Mouse (Mus musculus) heart, adult 2 months (tissue): ENCODE data around the gene Trim44. TPM values are rescaled to one million over a fixed set of nuclear protein-coding genes. Genes with fewer than 3 reads are reported as not detected.

ENCODE experiments used
- DNase-seq, 2 experiments: peaks; one replicate each; pipeline ENCODE4 v3.0.0; 2021
- H3K27ac ChIP-seq: fragments of 200-600 bp; 2 replicates; pipeline ENCODE4 v1.8.1; 2022
- H3K27me3 ChIP-seq: fragments of 200-500 bp; 2 replicates; pipeline ENCODE4 v1.6.1; 2012; ENCODE audit warnings: mild to moderate bottlenecking, low read length, inconsistent platforms, mixed read lengths; ENCODE audit not compliant: control insufficient read depth, insufficient read depth
- H3K36me3 ChIP-seq: fragments of 200-500 bp; 2 replicates; pipeline ENCODE4 v1.6.1; 2012; ENCODE audit warnings: low read length, inconsistent platforms; ENCODE audit not compliant: control insufficient read depth, insufficient read depth
- H3K4me1 ChIP-seq: fragments of 200-500 bp; 2 replicates; pipeline ENCODE4 v1.6.1; 2011; ENCODE audit warnings: low read length; ENCODE audit not compliant: control insufficient read depth, insufficient read depth
- H3K4me3 ChIP-seq: fragments of 200-600 bp; 2 replicates; pipeline ENCODE4 v1.8.1; 2022
- H3K79me2 ChIP-seq: fragments of 200-500 bp; replicated peaks from 2 replicates; pipeline ENCODE4 v1.6.1; 2012; ENCODE audit warnings: mild to moderate bottlenecking, inconsistent platforms, low read length, moderate library complexity, mixed read lengths; ENCODE audit not compliant: control insufficient read depth, insufficient read depth
- H3K9ac ChIP-seq: fragments of 200-500 bp; 2 replicates; pipeline ENCODE4 v1.6.1; 2012; ENCODE audit warnings: low read depth, mild to moderate bottlenecking, control low read depth, inconsistent platforms, low read length, mixed read lengths
- CTCF ChIP-seq: fragments of 200-600 bp; IDR thresholded peaks from 2 replicates; pipeline ENCODE4 v1.8.1; 2022; ENCODE audit warnings: antibody characterized with exemption, mild to moderate bottlenecking, moderate library complexity
- EP300 ChIP-seq: fragments of 200-500 bp; IDR thresholded peaks from 2 replicates; pipeline ENCODE4 v1.6.1; 2011; ENCODE audit warnings: low read depth, low read length, control low read depth; ENCODE audit not compliant: insufficient read depth
- POLR2A ChIP-seq: fragments of 200-500 bp; IDR thresholded peaks from 2 replicates; pipeline ENCODE4 v1.6.1; 2011; ENCODE audit warnings: mild to moderate bottlenecking, low read depth, low read length, control low read depth; ENCODE audit not compliant: insufficient read depth
- WGBS: fragments of 180-500 bp; shearing (Covaris S2); methylation state at CpG from one replicate; pipeline ENCODE4 v1.1.7; 2018; 5-methylcytosine and 5-hydroxymethylcytosine counted together
- intact Hi-C: fragments of 180-260 bp; cut with DNase I; formaldehyde crosslinking; loops from one replicate; pipeline ENCODE4 v1.15.1; 2025
- polyA plus RNA-seq: library from polyadenylated mRNA; depleted of rRNA; stranded (reverse); fragments of >200 nt; gene quantifications from 2 replicates; pipeline ENCODE4 v1.2.3, GENCODE M21; 2012
- total RNA-seq, 2 experiments: library from RNA; stranded (reverse); gene quantifications; 2 replicates each; pipeline ENCODE4 v1.2.3; 2021

Trim44 gene
- total and polyA plus RNA-seq, 3 experiments: 13.0 to 28.8 (median 27.7) TPM

- no peaks in the 10 kb centered on the region for H3K79me2 ChIP-seq
- DNase-seq: no peak
- no peak for TF ChIP-seq CTCF
- TF ChIP-seq EP300: no peak
- TF ChIP-seq POLR2A: no peak
- H3K27ac ChIP-seq: no peak overlapping the region
- no peaks in the 10 kb centered on the region for H3K36me3 ChIP-seq
- no peak overlapping the region for H3K4me3 ChIP-seq
- H3K4me1 ChIP-seq: no peaks in the 10 kb centered on the region
- 67% methylated on average over 8 of the region's 8 CpGs for WGBS
- no peak overlapping the region for H3K9ac ChIP-seq
- no peaks in the 10 kb centered on the region for H3K27me3 ChIP-seq
- intact Hi-C loops: no loop called here
Observed at GRCm38 (mm10) chr2:102437357-102438030, 29.9 kb upstream of the Trim44 start.

GRCm38 (mm10) chr2:102433879-102434278 is 26.3 kb upstream of the Trim44 start:
- Histone ChIP-seq H3K27me3 (no peaks in the 10 kb centered on the region), H3K9ac (no peak overlapping the region), H3K79me2 (no peaks in the 10 kb centered on the region), H3K36me3 (no peaks in the 10 kb centered on the region), H3K4me3 (no peak overlapping the region), H3K4me1 (no peaks in the 10 kb centered on the region), H3K27ac (no peak overlapping the region)
- DNase-seq: no peak
- no peak for TF ChIP-seq POLR2A
- WGBS: 89% methylated on average over 1 of the region's 1 CpGs
- intact Hi-C loops: no loop called here

DNA sequence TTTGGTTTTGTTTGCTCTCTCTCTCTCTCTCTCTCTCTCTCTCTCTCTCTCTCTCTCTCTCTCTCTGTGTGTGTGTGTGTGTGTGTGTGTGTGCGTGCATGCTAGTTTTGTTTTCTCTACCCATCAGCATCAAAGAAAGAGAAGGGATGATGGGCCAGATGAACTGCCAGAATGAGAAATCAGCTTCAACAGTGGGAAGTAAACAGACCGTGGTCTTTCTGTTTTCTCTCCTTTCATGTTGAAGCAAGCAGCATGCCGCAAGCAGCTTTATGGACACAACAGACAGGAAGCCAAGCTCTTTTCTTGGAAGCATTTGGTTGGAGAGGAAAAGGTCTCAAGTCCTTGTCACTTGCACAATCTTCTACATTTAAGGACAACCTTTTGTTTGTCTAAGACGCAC is 23.5 kb upstream of the Trim44 start:
- H3K9ac ChIP-seq: no peak overlapping the region
- H3K79me2 ChIP-seq: no peaks in the 10 kb centered on the region
- no peak overlapping the region for H3K27ac ChIP-seq
- no peaks in the 10 kb centered on the region for H3K4me1 ChIP-seq
- no peaks in the 10 kb centered on the region for H3K36me3 ChIP-seq
- intact Hi-C loops: no loop called here
- no peak overlapping the region for H3K4me3 ChIP-seq
- 54% methylated on average over 4 of the region's 4 CpGs for WGBS
- TF ChIP-seq POLR2A (no peak), EP300 (no peak), CTCF (no peak)
- DNase-seq: no peak
- no peaks in the 10 kb centered on the region for H3K27me3 ChIP-seq

DNA sequence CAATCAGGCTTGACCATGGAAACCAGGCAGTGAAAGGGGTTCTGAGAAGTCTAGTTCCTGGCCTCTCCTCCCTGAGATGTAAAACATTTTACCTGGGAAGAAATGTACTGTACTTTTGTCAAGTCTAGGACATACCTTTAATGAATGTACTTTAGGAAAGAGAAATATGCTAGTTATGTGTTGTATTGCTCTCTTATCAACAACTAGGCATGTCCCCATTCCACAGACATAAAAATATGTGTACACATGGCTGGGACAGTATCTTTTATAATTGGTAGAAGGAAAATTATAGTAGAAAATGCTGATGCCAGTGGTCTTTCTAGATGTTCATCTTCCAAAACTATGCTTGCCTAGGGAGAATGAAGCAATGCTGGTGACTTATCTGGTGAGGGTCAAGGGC is 20.3 kb upstream of the Trim44 start:
- Histone ChIP-seq H3K9ac (no peak overlapping the region), H3K27ac (no peak overlapping the region), H3K36me3 (no peaks in the 10 kb centered on the region), H3K79me2 (no peaks in the 10 kb centered on the region), H3K27me3 (no peaks in the 10 kb centered on the region), H3K4me3 (no peak overlapping the region), H3K4me1 (no peaks in the 10 kb centered on the region)
- intact Hi-C loops: no loop called here
- TF ChIP-seq POLR2A (no peak), EP300 (no peak), CTCF (no peak)
- no peak for DNase-seq

DNA sequence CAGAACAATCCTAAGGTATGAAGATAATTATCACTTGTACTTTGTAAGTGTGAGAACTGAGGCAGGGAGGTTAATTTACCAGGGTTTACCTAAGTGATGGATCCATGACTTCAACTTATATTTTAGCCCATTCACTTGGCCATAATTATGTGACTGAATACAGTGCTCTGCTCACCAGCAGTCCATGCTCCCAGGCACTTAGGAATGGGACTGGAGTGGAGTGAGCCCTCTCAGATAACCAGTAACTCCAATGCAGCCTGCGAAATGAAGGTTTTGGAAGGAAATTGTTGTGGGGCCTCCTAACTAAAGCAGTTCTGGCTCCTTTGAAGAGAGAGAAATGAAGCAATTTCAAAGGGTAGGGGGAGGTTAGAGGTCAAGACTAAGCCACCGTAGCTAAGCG is 18.8 kb upstream of the Trim44 start:
- TF ChIP-seq POLR2A (no peak), CTCF (no peak), EP300 (no peak)
- 87% methylated on average over 3 of the region's 3 CpGs for WGBS
- Histone ChIP-seq H3K27ac (no peak overlapping the region), H3K9ac (no peak overlapping the region), H3K4me3 (no peak overlapping the region), H3K36me3 (no peaks in the 10 kb centered on the region), H3K4me1 (no peaks in the 10 kb centered on the region), H3K27me3 (no peaks in the 10 kb centered on the region), H3K79me2 (no peaks in the 10 kb centered on the region)
- DNase-seq: no peak
- intact Hi-C loops: no loop called here

DNA sequence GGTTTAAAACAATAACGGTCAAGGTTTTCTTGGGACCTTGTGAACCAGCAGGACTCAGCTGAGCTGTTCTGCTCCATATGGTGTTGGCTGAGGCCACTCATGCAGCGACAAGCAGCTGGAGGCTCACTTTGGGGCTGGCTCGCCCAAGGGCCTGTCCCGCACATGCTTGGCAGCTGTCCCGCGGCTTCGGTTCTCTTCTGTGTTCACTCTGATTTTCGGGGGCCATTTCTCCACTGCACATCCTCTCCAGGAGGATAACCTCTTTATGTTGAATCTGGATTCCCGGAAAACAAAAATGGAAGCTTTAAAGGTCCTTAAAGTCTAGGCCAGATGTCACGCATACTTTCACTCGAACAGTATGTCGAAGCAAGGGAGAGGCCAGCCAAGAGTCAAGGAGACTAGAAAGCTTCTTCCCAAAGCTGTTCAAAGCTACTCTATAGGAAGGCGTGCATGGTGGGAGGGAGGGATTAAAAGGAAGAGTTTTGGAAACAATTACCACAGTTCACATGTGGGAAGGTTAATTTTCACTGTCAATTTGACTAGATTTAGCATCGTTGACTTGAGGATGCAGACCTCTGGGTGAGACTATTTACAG is 8.6 kb upstream of the Trim44 start:
- Histone ChIP-seq H3K27me3 (no peaks in the 10 kb centered on the region), H3K4me1 (no peaks in the 10 kb centered on the region), H3K27ac (no peak overlapping the region), H3K9ac (no peak overlapping the region), H3K79me2 (no peaks in the 10 kb centered on the region), H3K4me3 (no peak overlapping the region), H3K36me3 (no peaks in the 10 kb centered on the region)
- no peak for TF ChIP-seq CTCF
- DNase-seq: no peak
- intact Hi-C loops: no loop called here
- WGBS: 68% methylated on average over 14 of the region's 14 CpGs
